Mouse (Mus musculus): ENCODE measurements around the gene Ccs. TPM values are rescaled to one million over a fixed set of nuclear protein-coding genes. Genes with fewer than 3 reads are reported as not detected.

Gene Ccs
- polyA plus RNA-seq, 1 experiment, result 45.8 TPM

DNA sequence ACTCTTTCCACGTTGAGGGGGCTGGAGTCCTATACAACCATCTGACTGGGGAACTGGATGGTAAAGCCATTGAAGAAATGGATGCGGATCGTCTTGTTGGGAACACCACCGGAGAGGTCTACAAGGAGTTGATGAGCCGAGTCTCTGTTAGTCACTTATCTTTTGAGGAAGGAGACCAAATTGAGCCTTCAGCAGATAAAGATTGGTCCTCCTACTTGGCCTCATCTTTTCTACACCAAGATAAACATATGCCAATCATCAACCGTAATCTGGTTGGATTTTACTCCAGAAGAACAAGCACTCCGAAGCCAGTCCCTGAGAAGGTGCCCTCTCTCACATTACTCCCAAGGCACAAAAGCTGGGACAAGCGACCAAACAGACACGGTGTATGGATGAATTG, 1.7 kb upstream of the Ccs start:
- 88% methylated on average over 9 of the region's 9 CpGs for WGBS
- no peak for TF ChIP-seq POLR2A (IDR thresholded peaks at IDR 0.05; ENCODE audit: control insufficient read depth, extremely low read depth, insufficient read depth, low read length, poor library complexity)
- no peak overlapping the region for H3K4me3 ChIP-seq (ENCODE audit: control insufficient read depth, insufficient read depth, low read length)
- H3K36me3 ChIP-seq (ENCODE audit: control insufficient read depth, insufficient read depth, low read length), result no peaks in the 10 kb centered on the region
- H3K4me1 ChIP-seq (replicated peaks; ENCODE audit: control insufficient read depth, insufficient read depth, low read length), result peaks cover 15% of the 10 kb centered on the region
- no peak overlapping the region for H3K27ac ChIP-seq (ENCODE audit: control insufficient read depth, insufficient read depth, low read length)
- no peaks in the 10 kb centered on the region; the same call in 1 of the 2 replicates for H3K27me3 ChIP-seq (ENCODE audit: control insufficient read depth, insufficient read depth, low read length)
- DNase-seq, result no peak

- no peak for TF ChIP-seq POLR2A (IDR thresholded peaks at IDR 0.05; ENCODE audit: control insufficient read depth, extremely low read depth, insufficient read depth, low read length, poor library complexity)
- no peak for TF ChIP-seq CTCF (IDR thresholded peaks at IDR 0.05; ENCODE audit: borderline replicate concordance, control insufficient read depth, extremely low read depth, insufficient read depth, low read length, poor library complexity)
- 29% methylated on average over 10 of the region's 10 CpGs for WGBS
Measured at GRCm38 (mm10) chr19:4838526-4839140, 499 bp downstream of the Ccs start.

GRCm38 (mm10) chr19:4837049-4837448, 2.1 kb downstream of the Ccs start:
- no peak overlapping the region for H3K27ac ChIP-seq (ENCODE audit: control insufficient read depth, insufficient read depth, low read length)
- H3K4me3 ChIP-seq (ENCODE audit: control insufficient read depth, insufficient read depth, low read length), result no peak overlapping the region

More at GRCm38 (mm10) chr19:4838526-4839140, 499 bp downstream of the Ccs start:
- no peak for DNase-seq
- peak overlapping the region; percentile 75 for H3K4me3 ChIP-seq (ENCODE audit: control insufficient read depth, insufficient read depth, low read length)
- H3K4me1 ChIP-seq (replicated peaks; ENCODE audit: control insufficient read depth, insufficient read depth, low read length), result peaks cover 15% of the 10 kb centered on the region
- H3K27ac ChIP-seq (ENCODE audit: control insufficient read depth, insufficient read depth, low read length), result no peak overlapping the region
- H3K36me3 ChIP-seq (ENCODE audit: control insufficient read depth, insufficient read depth, low read length), result no peaks in the 10 kb centered on the region
- H3K27me3 ChIP-seq (ENCODE audit: control insufficient read depth, insufficient read depth, low read length), result no peaks in the 10 kb centered on the region; the same call in 1 of the 2 replicates

DNA sequence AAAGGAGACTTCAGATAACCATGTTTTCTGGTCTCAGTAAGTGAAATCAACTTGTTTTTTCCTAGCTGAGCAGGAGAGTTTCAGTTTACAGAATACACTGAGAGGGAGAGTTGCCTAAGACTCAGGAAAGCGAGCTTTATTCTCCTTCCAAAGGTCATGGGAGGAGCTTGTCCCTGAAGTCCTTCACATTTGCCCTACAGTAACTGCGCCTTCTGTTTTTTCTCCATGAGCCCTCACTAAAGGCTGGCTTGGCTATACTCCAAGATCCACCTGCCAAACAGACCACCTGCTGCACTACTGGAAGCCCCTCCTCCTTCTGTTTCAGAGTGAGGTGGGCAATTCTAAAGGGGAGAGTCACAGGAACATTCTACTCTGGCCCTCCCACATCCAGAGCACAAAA, 3.0 kb downstream of the Ccs start:
- TF ChIP-seq POLR2A (IDR thresholded peaks at IDR 0.05; ENCODE audit: control insufficient read depth, extremely low read depth, insufficient read depth, low read length, poor library complexity), result no peak
- TF ChIP-seq CTCF (IDR thresholded peaks at IDR 0.05; ENCODE audit: borderline replicate concordance, control insufficient read depth, extremely low read depth, insufficient read depth, low read length, poor library complexity), result no peak
- no peak for DNase-seq
- Histone ChIP-seq H3K27me3 (ENCODE audit: control insufficient read depth, insufficient read depth, low read length) (no peaks in the 10 kb centered on the region; the same call in 1 of the 2 replicates), H3K27ac (ENCODE audit: control insufficient read depth, insufficient read depth, low read length) (no peak overlapping the region), H3K36me3 (ENCODE audit: control insufficient read depth, insufficient read depth, low read length) (no peaks in the 10 kb centered on the region), H3K4me3 (ENCODE audit: control insufficient read depth, insufficient read depth, low read length) (no peak overlapping the region), H3K4me1 (replicated peaks; ENCODE audit: control insufficient read depth, insufficient read depth, low read length) (peaks cover 15% of the 10 kb centered on the region)
- WGBS, result 98% methylated on average over 2 of the region's 2 CpGs

More at GRCm38 (mm10) chr19:4837049-4837448, 2.1 kb downstream of the Ccs start:
- H3K36me3 ChIP-seq (ENCODE audit: control insufficient read depth, insufficient read depth, low read length), result no peaks in the 10 kb centered on the region
- no peaks in the 10 kb centered on the region; the same call in 1 of the 2 replicates for H3K27me3 ChIP-seq (ENCODE audit: control insufficient read depth, insufficient read depth, low read length)
- peaks cover 15% of the 10 kb centered on the region for H3K4me1 ChIP-seq (replicated peaks; ENCODE audit: control insufficient read depth, insufficient read depth, low read length)
- 94% methylated on average over 6 of the region's 6 CpGs for WGBS
- DNase-seq, result no peak
- no peak for TF ChIP-seq POLR2A (IDR thresholded peaks at IDR 0.05; ENCODE audit: control insufficient read depth, extremely low read depth, insufficient read depth, low read length, poor library complexity)
- no peak for TF ChIP-seq CTCF (IDR thresholded peaks at IDR 0.05; ENCODE audit: borderline replicate concordance, control insufficient read depth, extremely low read depth, insufficient read depth, low read length, poor library complexity)

DNA sequence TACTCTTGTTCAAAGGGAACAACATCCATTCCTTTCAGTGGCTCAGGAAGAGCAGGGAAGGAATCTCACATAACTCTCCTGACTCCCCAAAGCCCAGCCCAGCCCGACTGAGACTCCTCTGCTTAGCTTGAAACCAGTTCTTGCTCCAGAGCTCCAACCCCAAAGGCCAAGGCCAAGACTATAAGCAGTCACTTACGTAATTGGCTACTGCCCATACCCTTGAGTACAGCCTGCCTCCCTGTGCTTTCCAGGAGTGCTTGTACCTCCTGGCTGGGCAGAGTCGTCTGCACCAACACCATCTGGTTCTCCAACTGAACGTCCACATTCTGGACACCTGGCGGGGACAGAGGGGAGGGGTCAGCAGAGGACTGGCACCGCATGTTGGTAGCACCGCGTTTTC, 5.2 kb downstream of the Ccs start:
- Histone ChIP-seq H3K4me1 (replicated peaks; ENCODE audit: control insufficient read depth, insufficient read depth, low read length) (peaks cover 7% of the 10 kb centered on the region), H3K27me3 (ENCODE audit: control insufficient read depth, insufficient read depth, low read length) (no peaks in the 10 kb centered on the region), H3K27ac (ENCODE audit: control insufficient read depth, insufficient read depth, low read length) (no peak overlapping the region), H3K4me3 (ENCODE audit: control insufficient read depth, insufficient read depth, low read length) (no peak overlapping the region), H3K36me3 (ENCODE audit: control insufficient read depth, insufficient read depth, low read length) (no peaks in the 10 kb centered on the region)
- WGBS, result 95% methylated on average over 8 of the region's 8 CpGs
- no peak for DNase-seq
- TF ChIP-seq POLR2A (IDR thresholded peaks at IDR 0.05; ENCODE audit: control insufficient read depth, extremely low read depth, insufficient read depth, low read length, poor library complexity), result no peak
- no peak for TF ChIP-seq CTCF (IDR thresholded peaks at IDR 0.05; ENCODE audit: borderline replicate concordance, control insufficient read depth, extremely low read depth, insufficient read depth, low read length, poor library complexity)

- Histone ChIP-seq H3K4me1 (replicated peaks; ENCODE audit: control insufficient read depth, insufficient read depth, low read length) (no peaks in the 10 kb centered on the region), H3K36me3 (ENCODE audit: control insufficient read depth, insufficient read depth, low read length) (no peaks in the 10 kb centered on the region), H3K27me3 (ENCODE audit: control insufficient read depth, insufficient read depth, low read length) (no peaks in the 10 kb centered on the region), H3K4me3 (ENCODE audit: control insufficient read depth, insufficient read depth, low read length) (no peak overlapping the region), H3K27ac (ENCODE audit: control insufficient read depth, insufficient read depth, low read length) (no peak overlapping the region)
- WGBS, result 94% methylated on average over 7 of the region's 7 CpGs
- DNase-seq, result no peak
- TF ChIP-seq POLR2A (IDR thresholded peaks at IDR 0.05; ENCODE audit: control insufficient read depth, extremely low read depth, insufficient read depth, low read length, poor library complexity) (no peak), CTCF (IDR thresholded peaks at IDR 0.05; ENCODE audit: borderline replicate concordance, control insufficient read depth, extremely low read depth, insufficient read depth, low read length, poor library complexity) (no peak)
Measured at GRCm38 (mm10) chr19:4829156-4829555, 10.0 kb downstream of the Ccs start.
